Mouse (Mus musculus): ENCODE measurements around the gene Tenm4. TPM values are rescaled to one million over a fixed set of nuclear protein-coding genes. Genes with fewer than 3 reads are reported as not detected.
A peak's percentile ranks its signal among the peaks of the same experiment; 100 is the strongest.

Tenm4 gene
- polyA plus RNA-seq, 1 experiment from 2014 or later: 4.5 TPM

- no peak for DNase-seq (ENCODE audit: low spot score)
Measured at GRCm38 (mm10) chr7:96720465-96720864, 549.4 kb downstream of the Tenm4 start.

GRCm38 (mm10) chr7:96722796-96723195, 551.8 kb downstream of the Tenm4 start:
- no peak for DNase-seq (ENCODE audit: low spot score)

- DNase-seq (ENCODE audit: low spot score): no peak
Measured at GRCm38 (mm10) chr7:96725603-96726002, 554.6 kb downstream of the Tenm4 start.

- peak; percentile 15 for DNase-seq (ENCODE audit: low spot score)
Measured at GRCm38 (mm10) chr7:96730360-96730759, 559.3 kb downstream of the Tenm4 start.

GRCm38 (mm10) chr7:96731947-96732346, 560.9 kb downstream of the Tenm4 start:
- no peak for DNase-seq (ENCODE audit: low spot score)

- no peak for DNase-seq (ENCODE audit: low spot score)
Measured at GRCm38 (mm10) chr7:96734315-96735058, 563.4 kb downstream of the Tenm4 start.

- no peak for DNase-seq (ENCODE audit: low spot score)
Measured at GRCm38 (mm10) chr7:96740631-96741030, 569.6 kb downstream of the Tenm4 start.

GRCm38 (mm10) chr7:96742221-96742620, 571.2 kb downstream of the Tenm4 start:
- no peak for DNase-seq (ENCODE audit: low spot score)

- no peak for DNase-seq (ENCODE audit: low spot score)
Measured at GRCm38 (mm10) chr7:96745956-96746355, 574.9 kb downstream of the Tenm4 start.

GRCm38 (mm10) chr7:96746706-96747105, 575.7 kb downstream of the Tenm4 start:
- no peak for DNase-seq (ENCODE audit: low spot score)

- no peak for DNase-seq (ENCODE audit: low spot score)
Measured at GRCm38 (mm10) chr7:96748538-96749045, 577.5 kb downstream of the Tenm4 start.

GRCm38 (mm10) chr7:96749753-96750152, 578.7 kb downstream of the Tenm4 start:
- no peak for DNase-seq (ENCODE audit: low spot score)

GRCm38 (mm10) chr7:96751236-96751635, 580.2 kb downstream of the Tenm4 start:
- no peak for DNase-seq (ENCODE audit: low spot score)

- DNase-seq (ENCODE audit: low spot score): no peak
Measured at GRCm38 (mm10) chr7:96752776-96753175, 581.7 kb downstream of the Tenm4 start.

- DNase-seq (ENCODE audit: low spot score): no peak
Measured at GRCm38 (mm10) chr7:96753335-96754095, 582.5 kb downstream of the Tenm4 start.

GRCm38 (mm10) chr7:96754175-96754574, 583.1 kb downstream of the Tenm4 start:
- no peak for DNase-seq (ENCODE audit: low spot score)

- no peak for DNase-seq (ENCODE audit: low spot score)
Measured at GRCm38 (mm10) chr7:96755459-96756094, 584.5 kb downstream of the Tenm4 start.

- no peak for DNase-seq (ENCODE audit: low spot score)
Measured at GRCm38 (mm10) chr7:96756104-96756742, 585.2 kb downstream of the Tenm4 start.

GRCm38 (mm10) chr7:96757067-96757466, 586.0 kb downstream of the Tenm4 start:
- no peak for DNase-seq (ENCODE audit: low spot score)

GRCm38 (mm10) chr7:96760208-96760607, 589.2 kb downstream of the Tenm4 start:
- DNase-seq (ENCODE audit: low spot score): no peak

- DNase-seq (ENCODE audit: low spot score): no peak
Measured at GRCm38 (mm10) chr7:96761151-96761550, 590.1 kb downstream of the Tenm4 start.

Data from thymus, postnatal 0 days (tissue).